Mouse (Mus musculus): Measurements from ENCODE around the gene Hrh3.

GRCm38 (mm10) chr2:180124192-180124591 is 19.9 kb upstream of the Hrh3 start:
- TF ChIP-seq POLR2A (IDR thresholded peaks at IDR 0.05; ENCODE audit: low read depth, low read length) (no peak), CTCF (conservative IDR thresholded peaks at IDR 0.05; ENCODE audit: insufficient read depth, insufficient read length, low read depth, low read length) (no peak)
